Mouse (Mus musculus) cerebellum, adult (tissue): ENCODE results near the gene Tmem102.
A peak's percentile ranks its signal among the peaks of the same experiment; 100 is the strongest.

ENCODE experiments used
- ATAC-seq: cut with Nextera tagmentation; 2 replicates; pipeline ENCODE4 v1.9.2; 2017; ENCODE audit warnings: mild to moderate bottlenecking, moderate library complexity, mixed read lengths; ENCODE audit not compliant: insufficient number of reproducible peaks, low FRiP score, low TSS enrichment

Gene Tmem102

GRCm38 (mm10) chr11:69795168-69795982, 10.0 kb downstream of the Tmem102 start, which contains the start of gene Chrnb1:
Gene Chrnb1, minus strand, starts transcription at chr11:69795943.
- ATAC-seq: peak; percentile 95

GRCm38 (mm10) chr11:69793429-69793828, 12.0 kb downstream of the Tmem102 start:
- ATAC-seq: no peak

GRCm38 (mm10) chr11:69791420-69791819, 14.0 kb downstream of the Tmem102 start:
- ATAC-seq: no peak

- no peak for ATAC-seq
Observed at GRCm38 (mm10) chr11:69789431-69789830, 16.0 kb downstream of the Tmem102 start.

- ATAC-seq: no peak
Observed at GRCm38 (mm10) chr11:69787306-69787705, 18.1 kb downstream of the Tmem102 start.

- no peak for ATAC-seq
Observed at GRCm38 (mm10) chr11:69784793-69785272, 20.6 kb downstream of the Tmem102 start.

- no peak for ATAC-seq
Observed at GRCm38 (mm10) chr11:69781828-69782227, 23.6 kb downstream of the Tmem102 start.

- ATAC-seq: no peak
Observed at GRCm38 (mm10) chr11:69778985-69779384, 26.4 kb downstream of the Tmem102 start.

- ATAC-seq: no peak
Observed at GRCm38 (mm10) chr11:69778258-69778982, 27.0 kb downstream of the Tmem102 start.

GRCm38 (mm10) chr11:69777504-69778257, 27.7 kb downstream of the Tmem102 start:
- ATAC-seq: no peak

- no peak for ATAC-seq
Observed at GRCm38 (mm10) chr11:69776488-69776887, 28.9 kb downstream of the Tmem102 start.

GRCm38 (mm10) chr11:69775716-69776115, 29.7 kb downstream of the Tmem102 start:
- no peak for ATAC-seq

- ATAC-seq: no peak
Observed at GRCm38 (mm10) chr11:69774961-69775360, 30.5 kb downstream of the Tmem102 start.

- no peak for ATAC-seq
Observed at GRCm38 (mm10) chr11:69767625-69767909, 37.9 kb downstream of the Tmem102 start.

GRCm38 (mm10) chr11:69766872-69767624, 38.4 kb downstream of the Tmem102 start:
- ATAC-seq: no peak

GRCm38 (mm10) chr11:69766126-69766609, 39.3 kb downstream of the Tmem102 start:
- peak; percentile 49; the same call in 1 of the 2 replicates for ATAC-seq

GRCm38 (mm10) chr11:69765221-69766125, 40.0 kb downstream of the Tmem102 start, which contains the start of gene Zbtb4:
Gene Zbtb4, plus strand, starts transcription at chr11:69765912.
- ATAC-seq: peak; percentile 34; the same call in 1 of the 2 replicates

- no peak for ATAC-seq
Observed at GRCm38 (mm10) chr11:69763551-69763950, 41.9 kb downstream of the Tmem102 start.

GRCm38 (mm10) chr11:69761868-69762267, 43.6 kb downstream of the Tmem102 start, which contains the start of gene Slc35g3:
Gene Slc35g3, minus strand, starts transcription at chr11:69761968.
- no peak for ATAC-seq
